Mouse (Mus musculus): ENCODE results near the gene Crygn.

DNA sequence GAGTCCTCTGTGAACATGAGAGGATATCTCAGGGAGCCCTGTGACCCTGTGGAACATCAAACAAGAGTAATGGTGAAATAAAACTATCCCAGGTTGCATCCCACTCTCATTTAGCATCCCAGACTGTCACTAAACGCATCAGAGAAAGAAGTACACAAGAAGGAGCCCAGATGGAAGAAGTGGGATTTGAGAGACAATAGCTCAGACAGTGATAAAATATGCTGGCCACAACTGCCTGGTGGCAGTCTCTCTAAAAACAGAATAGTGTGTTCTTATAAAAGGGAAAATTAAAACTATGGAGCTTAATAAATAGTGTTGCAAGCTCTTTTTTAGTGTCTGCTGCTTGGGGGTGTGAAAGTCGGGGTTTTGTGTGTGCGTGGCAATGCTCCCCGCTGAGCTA lies 25.1 kb upstream of the Crygn start:
- TF ChIP-seq CTCF (IDR thresholded peaks at IDR 0.05; ENCODE audit: borderline replicate concordance, extremely low read depth, insufficient read depth, insufficient read length) (no peak), POLR2A (IDR thresholded peaks at IDR 0.05; ENCODE audit: borderline replicate concordance, extremely low read depth, insufficient read depth, insufficient read length, poor library complexity, severe bottlenecking) (no peak)
